Mouse (Mus musculus): ENCODE data around the gene Gpc5. TPM values are rescaled to one million over a fixed set of nuclear protein-coding genes. Genes with fewer than 3 reads are reported as not detected.

The Gpc5 gene
- polyA plus RNA-seq, 1 experiment: 0.15 TPM

DNA sequence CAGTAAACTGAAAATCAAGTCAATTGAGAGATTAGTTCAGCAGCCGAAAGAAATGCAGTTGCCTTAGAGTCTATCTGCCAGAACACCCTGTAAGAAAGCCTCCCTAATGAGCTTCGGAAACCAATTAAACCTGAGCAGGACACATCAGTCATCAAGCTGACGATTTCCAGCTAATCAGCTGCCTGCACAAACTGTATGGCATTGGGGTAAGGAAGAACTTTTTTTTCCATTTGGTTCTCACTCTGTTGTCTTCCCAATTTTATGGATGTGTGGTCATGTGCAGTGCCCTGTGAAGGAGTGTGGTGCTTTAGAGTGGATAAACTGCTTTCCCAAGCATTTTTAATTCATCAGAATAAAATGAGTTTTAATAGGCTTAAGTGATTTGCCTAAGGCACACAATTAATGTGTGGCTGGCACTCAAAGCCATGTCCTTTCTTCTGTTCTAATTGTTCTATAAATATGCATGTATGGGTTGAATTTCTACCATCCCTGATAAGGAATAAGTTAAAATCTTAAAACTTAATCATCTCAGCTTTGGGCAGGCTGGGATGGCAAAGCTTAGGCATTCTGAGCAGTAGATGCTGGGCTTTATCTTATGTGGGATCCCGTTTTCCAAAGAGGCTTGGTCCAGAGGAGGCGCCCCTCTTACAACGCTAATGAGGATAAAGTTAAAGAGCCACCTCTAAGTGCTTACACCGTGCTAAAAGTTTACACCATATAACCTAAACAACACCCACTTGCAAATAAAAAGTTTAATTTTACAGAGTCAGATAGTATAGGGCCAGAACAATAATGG lies 687.6 kb downstream of the Gpc5 start:
- no peaks in the 10 kb centered on the region for H3K27me3 ChIP-seq (ENCODE audit: control insufficient read depth, insufficient read depth, low read length)
- no peaks in the 10 kb centered on the region for H3K36me3 ChIP-seq (ENCODE audit: control insufficient read depth, insufficient read depth, low read length)
- no peak overlapping the region for H3K27ac ChIP-seq (ENCODE audit: control insufficient read depth, insufficient read depth, low read depth, low read length)
- no peak overlapping the region for H3K4me3 ChIP-seq (ENCODE audit: control insufficient read depth, low read depth, low read length)
- no peak for TF ChIP-seq POLR2A (IDR thresholded peaks at IDR 0.05; ENCODE audit: control insufficient read depth, low read depth, low read length)
- no peak for TF ChIP-seq CTCF (IDR thresholded peaks at IDR 0.05; ENCODE audit: control insufficient read depth, insufficient read depth, insufficient replicate concordance, low read depth, low read length)
- no peaks in the 10 kb centered on the region for H3K4me1 ChIP-seq (ENCODE audit: control insufficient read depth, insufficient read depth, low read length)

DNA sequence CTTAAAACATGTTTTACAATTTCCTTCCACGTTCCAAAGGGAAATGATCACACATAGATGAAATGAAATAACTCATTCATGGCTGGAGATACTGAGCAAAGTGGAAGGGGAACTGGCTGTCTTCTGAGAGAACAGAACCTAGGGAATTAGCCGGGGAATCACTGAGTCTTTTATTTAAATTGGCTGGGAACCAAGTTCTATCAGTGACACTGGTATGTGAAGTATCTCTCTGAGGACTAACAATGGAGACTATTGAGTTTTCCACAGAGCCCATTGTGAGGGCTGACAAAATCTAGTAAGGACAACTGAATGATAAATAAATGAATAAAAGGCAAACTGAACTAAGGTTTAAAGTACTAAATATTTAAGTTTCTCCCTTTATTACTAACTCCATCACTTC lies 712.7 kb downstream of the Gpc5 start:
- H3K4me1 ChIP-seq (ENCODE audit: control insufficient read depth, insufficient read depth, low read length): no peaks in the 10 kb centered on the region
- H3K4me3 ChIP-seq (ENCODE audit: control insufficient read depth, low read depth, low read length): no peak overlapping the region
- no peaks in the 10 kb centered on the region for H3K36me3 ChIP-seq (ENCODE audit: control insufficient read depth, insufficient read depth, low read length)
- no peaks in the 10 kb centered on the region for H3K27me3 ChIP-seq (ENCODE audit: control insufficient read depth, insufficient read depth, low read length)
- no peak overlapping the region for H3K27ac ChIP-seq (ENCODE audit: control insufficient read depth, insufficient read depth, low read depth, low read length)
- TF ChIP-seq CTCF (IDR thresholded peaks at IDR 0.05; ENCODE audit: control insufficient read depth, insufficient read depth, insufficient replicate concordance, low read depth, low read length) (no peak), POLR2A (IDR thresholded peaks at IDR 0.05; ENCODE audit: control insufficient read depth, low read depth, low read length) (no peak)

DNA sequence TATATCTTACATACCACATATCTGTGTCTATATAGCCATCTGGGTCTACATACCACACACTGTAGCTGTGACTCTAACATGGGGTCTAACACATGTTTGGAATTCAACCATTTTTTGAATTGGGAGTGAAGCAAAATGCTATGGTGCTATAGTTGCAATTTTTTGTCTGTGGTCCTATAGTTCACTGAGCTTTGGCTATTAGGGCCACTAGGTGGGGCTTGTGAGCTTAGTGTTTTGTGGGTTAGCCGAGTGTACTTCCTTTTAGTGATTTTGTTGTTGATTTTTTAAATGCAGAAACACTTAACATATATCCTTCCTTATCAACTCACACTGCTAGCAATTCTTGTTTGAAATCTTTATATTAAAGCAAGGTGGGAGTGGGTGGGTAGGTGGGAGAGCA lies 727.0 kb downstream of the Gpc5 start:
- H3K4me3 ChIP-seq (ENCODE audit: control insufficient read depth, low read depth, low read length): no peak overlapping the region
- H3K27me3 ChIP-seq (ENCODE audit: control insufficient read depth, insufficient read depth, low read length): no peaks in the 10 kb centered on the region
- H3K36me3 ChIP-seq (ENCODE audit: control insufficient read depth, insufficient read depth, low read length): no peaks in the 10 kb centered on the region
- no peaks in the 10 kb centered on the region for H3K4me1 ChIP-seq (ENCODE audit: control insufficient read depth, insufficient read depth, low read length)
- no peak for TF ChIP-seq POLR2A (IDR thresholded peaks at IDR 0.05; ENCODE audit: control insufficient read depth, low read depth, low read length)
- no peak overlapping the region for H3K27ac ChIP-seq (ENCODE audit: control insufficient read depth, insufficient read depth, low read depth, low read length)

DNA sequence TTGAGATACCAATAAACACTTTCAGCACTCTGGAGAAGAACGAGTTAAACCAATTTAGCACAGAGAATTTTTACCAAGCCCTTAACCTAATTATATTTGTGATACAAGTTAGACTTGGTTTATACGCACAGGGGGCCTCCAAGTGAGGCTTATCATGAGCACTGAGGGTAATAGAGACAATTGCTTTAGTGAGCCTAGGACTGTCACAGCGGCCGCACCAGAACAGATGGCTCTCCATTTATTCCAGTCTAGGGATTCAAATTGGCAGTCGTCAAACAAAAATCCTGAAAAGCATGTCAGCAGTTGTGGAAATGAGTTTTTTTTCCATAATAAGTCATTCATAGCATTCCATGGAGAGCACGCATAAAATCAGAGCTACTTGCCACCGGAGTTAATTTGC lies 729.6 kb downstream of the Gpc5 start:
- no peak for TF ChIP-seq CTCF (IDR thresholded peaks at IDR 0.05; ENCODE audit: control insufficient read depth, insufficient read depth, insufficient replicate concordance, low read depth, low read length)
- TF ChIP-seq POLR2A (IDR thresholded peaks at IDR 0.05; ENCODE audit: control insufficient read depth, low read depth, low read length): no peak
- no peaks in the 10 kb centered on the region for H3K27me3 ChIP-seq (ENCODE audit: control insufficient read depth, insufficient read depth, low read length)
- H3K36me3 ChIP-seq (ENCODE audit: control insufficient read depth, insufficient read depth, low read length): no peaks in the 10 kb centered on the region
- no peaks in the 10 kb centered on the region for H3K4me1 ChIP-seq (ENCODE audit: control insufficient read depth, insufficient read depth, low read length)
- H3K4me3 ChIP-seq (ENCODE audit: control insufficient read depth, low read depth, low read length): no peak overlapping the region
- no peak overlapping the region for H3K27ac ChIP-seq (ENCODE audit: control insufficient read depth, insufficient read depth, low read depth, low read length)

DNA sequence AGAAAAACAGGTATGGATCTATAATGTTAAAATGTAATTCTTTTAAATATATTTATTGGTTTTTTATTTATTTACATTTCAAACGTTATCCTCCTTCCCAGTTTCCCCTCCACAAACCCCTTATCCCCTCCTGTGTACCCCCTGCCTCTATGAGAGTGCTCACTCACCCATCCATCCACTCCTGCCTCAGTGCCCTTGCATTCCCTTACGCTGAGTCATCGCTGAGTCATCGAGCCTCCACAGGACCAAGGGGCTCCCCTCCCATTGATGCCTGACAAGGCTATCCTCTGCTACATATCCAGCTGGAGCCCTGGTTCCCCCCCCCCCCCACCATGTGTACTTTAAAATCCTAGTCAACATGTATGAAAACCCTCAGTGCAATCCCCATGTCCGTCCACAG lies 738.5 kb downstream of the Gpc5 start:
- Histone ChIP-seq H3K36me3 (ENCODE audit: control insufficient read depth, insufficient read depth, low read length) (no peaks in the 10 kb centered on the region), H3K27ac (ENCODE audit: control insufficient read depth, insufficient read depth, low read depth, low read length) (no peak overlapping the region), H3K4me3 (ENCODE audit: control insufficient read depth, low read depth, low read length) (no peak overlapping the region), H3K27me3 (ENCODE audit: control insufficient read depth, insufficient read depth, low read length) (no peaks in the 10 kb centered on the region), H3K4me1 (ENCODE audit: control insufficient read depth, insufficient read depth, low read length) (no peaks in the 10 kb centered on the region)
- TF ChIP-seq CTCF (IDR thresholded peaks at IDR 0.05; ENCODE audit: control insufficient read depth, insufficient read depth, insufficient replicate concordance, low read depth, low read length): no peak

DNA sequence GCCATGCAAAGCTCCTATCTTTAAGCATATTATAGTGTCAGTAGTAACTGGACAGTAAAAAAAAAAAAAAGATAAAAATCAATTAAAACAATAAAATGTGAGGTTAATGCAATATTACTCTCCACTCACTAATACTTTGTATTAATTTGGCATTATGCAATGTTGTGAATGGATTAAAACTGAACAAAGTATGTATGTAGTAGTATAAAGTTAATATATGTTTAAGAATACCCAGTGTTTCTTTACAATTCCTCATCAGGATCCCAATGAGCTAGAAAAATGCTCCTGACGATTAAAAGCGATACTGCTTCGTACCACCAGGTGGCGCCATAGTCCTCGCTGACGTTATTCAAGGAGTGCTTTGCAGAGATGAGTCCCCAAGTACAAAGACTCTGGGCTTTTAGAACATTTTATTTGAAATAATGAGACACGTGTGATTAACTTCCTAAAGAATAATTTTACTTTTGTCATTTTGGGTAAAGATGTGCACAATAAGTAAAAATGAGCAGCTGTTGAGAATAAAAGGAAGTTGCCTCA lies 739.3 kb downstream of the Gpc5 start:
- Histone ChIP-seq H3K4me3 (ENCODE audit: control insufficient read depth, low read depth, low read length) (no peak overlapping the region), H3K4me1 (ENCODE audit: control insufficient read depth, insufficient read depth, low read length) (no peaks in the 10 kb centered on the region), H3K36me3 (ENCODE audit: control insufficient read depth, insufficient read depth, low read length) (no peaks in the 10 kb centered on the region), H3K27me3 (ENCODE audit: control insufficient read depth, insufficient read depth, low read length) (no peaks in the 10 kb centered on the region), H3K27ac (ENCODE audit: control insufficient read depth, insufficient read depth, low read depth, low read length) (no peak overlapping the region)
- TF ChIP-seq CTCF (IDR thresholded peaks at IDR 0.05; ENCODE audit: control insufficient read depth, insufficient read depth, insufficient replicate concordance, low read depth, low read length) (peak; percentile 42; the same call in 1 of the 2 replicates), POLR2A (IDR thresholded peaks at IDR 0.05; ENCODE audit: control insufficient read depth, low read depth, low read length) (no peak)

DNA sequence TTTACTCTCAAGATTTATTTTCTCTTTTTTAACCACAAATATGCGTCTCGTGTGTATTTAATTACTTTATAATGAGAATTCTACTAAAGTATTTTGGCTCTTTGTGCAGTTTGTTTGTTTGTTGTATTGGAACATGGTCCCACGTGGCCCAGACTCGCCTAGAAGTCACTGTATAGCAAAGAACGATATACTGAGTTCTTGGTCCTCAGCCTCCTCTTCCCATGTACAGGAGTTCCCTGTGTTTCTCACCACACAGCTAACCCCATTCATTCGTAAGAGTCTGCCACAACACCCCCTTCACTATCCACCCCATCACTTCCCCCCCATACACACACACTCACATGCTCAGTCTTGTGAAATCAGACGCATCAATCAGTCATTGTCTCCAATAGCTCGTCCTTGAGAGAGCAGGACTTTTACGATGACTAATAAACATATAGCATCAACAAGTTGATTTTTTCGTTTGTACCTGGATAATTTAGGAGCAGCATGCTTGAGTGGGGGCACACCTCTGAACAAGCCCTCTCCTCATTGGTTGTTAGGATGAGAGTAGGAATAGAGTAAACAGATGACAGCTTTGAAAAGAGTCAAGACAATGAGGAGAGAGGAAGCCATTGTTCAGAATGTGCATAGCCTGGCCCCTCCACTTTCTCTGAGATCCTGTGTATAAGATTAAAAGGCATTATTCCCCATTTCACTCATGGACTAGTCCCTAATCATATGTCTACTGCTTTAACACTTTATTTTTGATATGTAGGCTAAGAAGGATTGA lies 740.0 kb downstream of the Gpc5 start:
- Histone ChIP-seq H3K27me3 (ENCODE audit: control insufficient read depth, insufficient read depth, low read length) (no peaks in the 10 kb centered on the region), H3K4me3 (ENCODE audit: control insufficient read depth, low read depth, low read length) (no peak overlapping the region), H3K4me1 (ENCODE audit: control insufficient read depth, insufficient read depth, low read length) (no peaks in the 10 kb centered on the region), H3K36me3 (ENCODE audit: control insufficient read depth, insufficient read depth, low read length) (no peaks in the 10 kb centered on the region), H3K27ac (ENCODE audit: control insufficient read depth, insufficient read depth, low read depth, low read length) (no peak overlapping the region)
- TF ChIP-seq POLR2A (IDR thresholded peaks at IDR 0.05; ENCODE audit: control insufficient read depth, low read depth, low read length): no peak
- TF ChIP-seq CTCF (IDR thresholded peaks at IDR 0.05; ENCODE audit: control insufficient read depth, insufficient read depth, insufficient replicate concordance, low read depth, low read length): no peak
